Mouse (Mus musculus) heart, adult 8-10 months (tissue): ENCODE data around the gene Zfp113. TPM values are rescaled to one million over a fixed set of nuclear protein-coding genes. Genes with fewer than 3 reads are reported as not detected.

Experiments used
- DNase-seq: peaks from one replicate; pipeline ENCODE4 v3.0.0; 2022; ENCODE audit warnings: low spot score
- total RNA-seq, 4 experiments: library from RNA; stranded (reverse); gene quantifications; 2 replicates each; pipeline ENCODE4 v1.2.4; 2022

Zfp113 gene
- 1 to 10 TPM; 6.2 to 8.5 (median 8.3) TPM for total RNA-seq

GRCm38 (mm10) chr5:138155443-138155976 is at the start of gene Zfp113:
TSS of gene Zfp113 (minus strand) at chr5:138155744.
- DNase-seq, result peak; percentile 96

- no peak for DNase-seq
These were observed 46.5 kb upstream of the Zfp113 start for GRCm38 (mm10) chr5:138202086-138202485.

GRCm38 (mm10) chr5:138199576-138199975 is 44.0 kb upstream of the Zfp113 start:
- no peak for DNase-seq

GRCm38 (mm10) chr5:138195463-138195862 is 39.9 kb upstream of the Zfp113 start:
- no peak for DNase-seq

GRCm38 (mm10) chr5:138194755-138195345 is 39.3 kb upstream of the Zfp113 start:
- DNase-seq, result no peak

GRCm38 (mm10) chr5:138193771-138194727 is 38.5 kb upstream of the Zfp113 start, which contains the start of gene Mblac1:
TSS of gene Mblac1 (plus strand) at chr5:138194314.
- peak; percentile 92 for DNase-seq

- peak; percentile 88 for DNase-seq
These were observed 32.2 kb upstream of the Zfp113 start for GRCm38 (mm10) chr5:138187661-138188306.

- peak; percentile 91 for DNase-seq
These were observed 31.6 kb upstream of the Zfp113 start, which contains the start of the genes Taf6 and Cnpy4 for GRCm38 (mm10) chr5:138186950-138187638. TSS of gene Taf6 (minus strand) at chr5:138187451. TSS of gene Cnpy4 (plus strand) at chr5:138187485.

GRCm38 (mm10) chr5:138173217-138173616 is 17.7 kb upstream of the Zfp113 start:
- DNase-seq, result no peak

GRCm38 (mm10) chr5:138171695-138172491 is 16.3 kb upstream of the Zfp113 start, which contains the start of the genes Ap4m1 and Mcm7:
TSS of gene Ap4m1 (plus strand) at chr5:138172002.
TSS of gene Mcm7 (minus strand) at chr5:138172422.
- DNase-seq, result peak; percentile 100

- peak; percentile 95 for DNase-seq
These were observed 15.5 kb upstream of the Zfp113 start for GRCm38 (mm10) chr5:138170936-138171561.

- DNase-seq, result no peak
These were observed 10.1 kb upstream of the Zfp113 start for GRCm38 (mm10) chr5:138165594-138165993.

- no peak for DNase-seq
These were observed 8.1 kb upstream of the Zfp113 start for GRCm38 (mm10) chr5:138163610-138164009.

- DNase-seq, result no peak
These were observed 7.5 kb upstream of the Zfp113 start for GRCm38 (mm10) chr5:138163046-138163445.

GRCm38 (mm10) chr5:138160842-138161665 is 5.5 kb upstream of the Zfp113 start, which contains the start of gene Cops6:
TSS of gene Cops6 (plus strand) at chr5:138161071.
- peak; percentile 95 for DNase-seq

- no peak for DNase-seq
These were observed 4.7 kb upstream of the Zfp113 start for GRCm38 (mm10) chr5:138160224-138160762.

- DNase-seq, result no peak
These were observed 1.2 kb downstream of the Zfp113 start for GRCm38 (mm10) chr5:138154390-138154789.

GRCm38 (mm10) chr5:138138585-138138984 is 17.0 kb downstream of the Zfp113 start:
- no peak for DNase-seq
